Mouse (Mus musculus) heart, adult 2 months (tissue): Measurements from ENCODE around the gene Aldh1a2.

Experiments
- CTCF ChIP-seq: fragments of 200-600 bp; IDR thresholded peaks from 2 replicates; pipeline ENCODE4 v1.8.1; 2022; ENCODE audit warnings: antibody characterized with exemption, mild to moderate bottlenecking, moderate library complexity
- EP300 ChIP-seq: fragments of 200-500 bp; IDR thresholded peaks from 2 replicates; pipeline ENCODE4 v1.6.1; 2011; ENCODE audit warnings: low read depth, low read length, control low read depth; ENCODE audit not compliant: insufficient read depth
- POLR2A ChIP-seq: fragments of 200-500 bp; IDR thresholded peaks from 2 replicates; pipeline ENCODE4 v1.6.1; 2011; ENCODE audit warnings: mild to moderate bottlenecking, low read depth, low read length, control low read depth; ENCODE audit not compliant: insufficient read depth

- TF ChIP-seq CTCF (no peak), EP300 (no peak), POLR2A (no peak)
Observed at GRCm38 (mm10) chr9:71179964-71180700, 35.5 kb upstream of the Aldh1a2 start.
